Mouse (Mus musculus) adrenal gland, adult 8-10 months (tissue): ENCODE measurements around the gene Gm43191. TPM values are rescaled to one million over a fixed set of nuclear protein-coding genes. Genes with fewer than 3 reads are reported as not detected.
"Not testable (repeated sequence)": the region's sequence is repeated elsewhere in the genome, so short reads cannot be mapped to it uniquely, and the experiment has no call there.

Experiments used
- DNase-seq: peaks from one replicate; pipeline ENCODE4 v3.0.0; 2022
- total RNA-seq, 4 experiments: library from RNA; stranded (reverse); gene quantifications; 2 replicates each; pipeline ENCODE4 v1.2.4; 2022

Gene Gm43191
- total RNA-seq, 4 experiments from 2014 or later, result not detected

DNA sequence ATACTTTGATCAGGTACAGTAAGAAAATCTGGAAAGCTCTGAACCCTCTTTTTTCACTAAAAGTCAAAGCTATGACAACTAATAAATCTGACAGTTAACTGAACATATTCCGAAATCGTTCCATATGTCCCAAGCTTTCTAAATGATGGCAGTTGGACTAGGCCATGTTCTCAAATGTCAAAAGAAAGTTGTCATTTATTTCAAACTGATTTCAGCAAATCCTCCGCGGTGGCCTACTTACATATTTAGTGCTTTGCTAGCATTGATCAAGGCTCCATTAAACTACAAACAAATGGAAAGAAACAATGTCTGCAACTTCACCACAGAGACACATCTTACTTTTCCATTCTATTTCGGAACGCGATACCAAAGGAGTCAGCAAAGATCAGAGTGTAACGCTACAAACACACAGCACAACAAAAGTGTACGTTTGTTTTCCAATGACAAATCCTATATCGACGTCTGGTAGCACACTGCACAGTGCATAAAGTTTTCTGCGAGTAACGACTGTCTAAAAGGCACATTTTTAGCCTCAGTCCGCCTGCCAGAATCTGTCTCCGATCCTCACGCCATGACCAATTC, 19.7 kb downstream of the Gm43191 start:
- no peak for DNase-seq

GRCm38 (mm10) chr3:116659856-116660430, 21.1 kb downstream of the Gm43191 start:
- DNase-seq, result no peak

GRCm38 (mm10) chr3:116658928-116659565, 22.0 kb downstream of the Gm43191 start:
- DNase-seq, result no peak

- DNase-seq, result no peak
These were observed 24.7 kb downstream of the Gm43191 start for GRCm38 (mm10) chr3:116656184-116656965.

DNA sequence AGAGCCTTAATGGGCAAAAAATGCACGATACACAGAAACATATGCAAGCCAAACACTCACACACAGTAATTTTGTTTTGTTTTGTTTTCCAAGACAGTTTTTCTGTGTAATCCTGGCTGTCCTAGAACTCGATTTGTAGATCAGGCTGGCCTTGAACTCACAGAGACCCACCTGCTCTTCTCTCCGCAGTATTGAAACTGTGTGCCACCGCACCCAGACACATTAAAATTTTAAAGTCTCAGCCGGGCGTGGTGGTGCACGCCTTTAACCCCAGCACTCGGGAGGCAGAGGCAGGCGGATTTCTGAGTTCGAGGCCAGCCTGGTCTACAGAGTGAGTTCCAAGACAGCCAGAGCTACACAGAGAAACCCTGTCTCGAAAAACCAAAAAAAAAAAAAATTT, 27.0 kb downstream of the Gm43191 start:
- DNase-seq, result not testable (repeated sequence)

DNA sequence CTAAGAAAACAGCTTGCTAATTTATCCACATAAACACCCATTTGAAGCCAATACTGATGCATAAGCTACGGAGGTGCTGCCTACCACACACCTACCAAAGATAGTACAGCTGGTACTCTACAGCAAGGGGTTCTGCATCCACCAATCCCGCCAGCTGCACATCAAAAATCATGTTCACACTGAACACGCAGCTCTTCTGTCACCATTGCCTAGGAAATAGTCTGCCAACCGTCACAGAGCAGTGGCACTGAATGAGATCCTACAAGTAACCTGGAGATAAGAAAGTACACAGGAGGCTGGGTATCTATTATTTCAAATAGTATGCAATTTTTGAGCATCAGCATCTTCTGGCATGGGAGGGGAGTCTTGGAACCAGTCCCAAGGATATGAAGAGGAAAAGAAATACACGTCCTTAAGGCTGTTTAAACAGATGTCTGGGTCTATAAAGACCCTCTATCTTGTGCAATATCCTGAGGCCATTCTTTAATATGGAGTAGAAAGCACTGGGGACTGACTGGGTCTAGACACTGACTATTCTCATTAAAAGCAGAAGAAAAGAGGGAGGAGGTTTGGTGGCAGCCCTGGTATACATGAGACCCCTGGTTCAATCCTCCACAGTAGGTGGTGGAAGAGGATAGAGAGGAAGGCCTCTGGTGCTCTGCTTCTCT, 27.6 kb downstream of the Gm43191 start:
- no peak for DNase-seq

DNA sequence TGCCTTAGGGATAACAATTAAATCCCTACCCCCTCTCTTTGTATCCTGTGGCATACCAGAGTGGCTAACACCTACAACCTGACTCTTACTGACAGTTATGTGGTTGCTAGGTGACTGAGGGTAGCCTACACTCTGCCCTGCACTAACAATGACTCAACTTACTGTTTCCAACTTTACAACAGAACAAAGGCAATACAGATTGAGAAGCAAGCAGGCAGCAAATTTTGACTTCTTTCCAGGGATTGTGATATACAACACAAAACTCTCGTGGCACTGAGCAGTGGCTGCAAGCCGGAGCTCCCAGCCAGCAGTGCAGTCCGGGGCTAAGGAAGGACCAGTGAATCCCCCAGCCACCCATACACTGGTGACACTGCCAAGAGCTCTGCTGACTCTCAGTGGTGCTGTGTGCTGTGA, 29.0 kb downstream of the Gm43191 start:
- no peak for DNase-seq

- no peak for DNase-seq
These were observed 30.4 kb downstream of the Gm43191 start for GRCm38 (mm10) chr3:116650698-116651097.

GRCm38 (mm10) chr3:116648805-116649204, 32.3 kb downstream of the Gm43191 start:
- DNase-seq, result no peak

GRCm38 (mm10) chr3:116646387-116646786, 34.7 kb downstream of the Gm43191 start:
- DNase-seq, result no peak

DNA sequence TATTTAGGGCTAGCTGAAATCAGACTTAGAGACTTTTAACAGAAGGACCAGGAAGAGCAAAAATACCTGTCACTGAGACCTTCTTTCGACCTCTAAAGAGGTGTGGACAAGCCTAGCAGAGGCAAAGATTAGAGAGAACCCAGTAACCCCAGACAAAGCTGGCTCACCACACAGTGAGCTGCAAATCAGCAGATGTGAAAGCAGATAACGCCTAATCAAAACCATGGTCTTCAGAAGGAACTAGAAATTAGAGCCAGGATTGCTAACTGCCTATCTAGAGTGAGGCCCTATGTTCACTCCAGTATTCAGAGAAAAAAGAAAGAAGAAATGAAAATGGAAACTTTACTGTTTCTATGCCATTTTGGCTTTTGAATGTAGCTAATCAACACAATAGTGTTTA, 38.7 kb downstream of the Gm43191 start:
- no peak for DNase-seq

- DNase-seq, result no peak
These were observed 39.2 kb downstream of the Gm43191 start for GRCm38 (mm10) chr3:116641811-116642371.

- no peak for DNase-seq
These were observed 41.0 kb downstream of the Gm43191 start for GRCm38 (mm10) chr3:116640024-116640423.

- DNase-seq, result no peak
These were observed 42.5 kb downstream of the Gm43191 start for GRCm38 (mm10) chr3:116638572-116638971.

- DNase-seq, result no peak
These were observed 43.2 kb downstream of the Gm43191 start for GRCm38 (mm10) chr3:116637693-116638476.

GRCm38 (mm10) chr3:116635799-116636198, 45.3 kb downstream of the Gm43191 start:
- no peak for DNase-seq

- no peak for DNase-seq
These were observed 46.2 kb downstream of the Gm43191 start for GRCm38 (mm10) chr3:116634853-116635252.

- DNase-seq, result no peak
These were observed 47.0 kb downstream of the Gm43191 start for GRCm38 (mm10) chr3:116634091-116634490.

GRCm38 (mm10) chr3:116632971-116633370, 48.1 kb downstream of the Gm43191 start:
- no peak for DNase-seq

DNA sequence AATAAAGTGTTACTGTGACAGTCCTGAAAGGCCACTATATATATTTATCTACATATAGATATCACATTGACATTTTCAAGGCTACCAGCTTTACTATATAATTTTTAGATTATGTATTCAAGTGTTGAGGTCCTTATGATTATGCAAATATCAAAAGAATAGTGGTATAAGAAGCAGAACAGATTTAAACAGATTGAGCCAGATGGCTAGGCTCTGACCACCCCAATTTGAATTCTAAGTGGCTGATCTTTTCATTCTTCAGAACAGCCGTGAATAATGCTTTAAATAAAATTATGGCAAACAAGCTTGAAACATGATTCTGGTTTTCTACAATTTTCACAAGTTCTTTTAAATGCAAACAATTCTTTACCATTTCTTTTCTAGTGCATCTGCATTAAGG, 49.6 kb downstream of the Gm43191 start:
- no peak for DNase-seq

- no peak for DNase-seq
These were observed 58.4 kb downstream of the Gm43191 start for GRCm38 (mm10) chr3:116622641-116623040.
